Mouse (Mus musculus): ENCODE measurements around the gene Gas7. TPM values are rescaled to one million over a fixed set of nuclear protein-coding genes. Genes with fewer than 3 reads are reported as not detected.

Gas7 gene
- polyA plus RNA-seq, 1 experiment, result 3.0 TPM

GRCm38 (mm10) chr11:67544656-67545432 lies 89.6 kb downstream of the Gas7 start:
- H3K4me1 ChIP-seq, result peaks cover 24% of the 10 kb centered on the region

GRCm38 (mm10) chr11:67546582-67546981 lies 91.3 kb downstream of the Gas7 start:
- Histone ChIP-seq H3K27me3 (replicated peaks) (peaks cover 26% of the 10 kb centered on the region), H3K4me1 (peaks cover 31% of the 10 kb centered on the region), H3K4me3 (replicated peaks) (no peak overlapping the region), H3K9me3 (no peaks in the 10 kb centered on the region), H3K36me3 (replicated peaks; ENCODE audit: low read length) (no peaks in the 10 kb centered on the region)
- TF ChIP-seq FLI1 (IDR thresholded peaks at IDR 0.05; ENCODE audit: low read length) (no peak), GATA1 (IDR thresholded peaks at IDR 0.05; ENCODE audit: borderline replicate concordance, low read length) (no peak)

More at GRCm38 (mm10) chr11:67544656-67545432, 89.6 kb downstream of the Gas7 start:
- Histone ChIP-seq H3K9me3 (no peaks in the 10 kb centered on the region), H3K27me3 (replicated peaks) (peaks cover 28% of the 10 kb centered on the region), H3K4me3 (replicated peaks) (no peak overlapping the region), H3K36me3 (replicated peaks; ENCODE audit: low read length) (no peaks in the 10 kb centered on the region)
- TF ChIP-seq GATA1 (IDR thresholded peaks at IDR 0.05; ENCODE audit: borderline replicate concordance, low read length), result no peak
- no peak for TF ChIP-seq FLI1 (IDR thresholded peaks at IDR 0.05; ENCODE audit: low read length)

- no peak for TF ChIP-seq FLI1 (IDR thresholded peaks at IDR 0.05; ENCODE audit: low read length)
- TF ChIP-seq GATA1 (IDR thresholded peaks at IDR 0.05; ENCODE audit: borderline replicate concordance, low read length), result no peak
- peaks cover 32% of the 10 kb centered on the region for H3K4me1 ChIP-seq
- no peaks in the 10 kb centered on the region for H3K9me3 ChIP-seq
- H3K27me3 ChIP-seq (replicated peaks), result peaks cover 28% of the 10 kb centered on the region
- H3K4me3 ChIP-seq (replicated peaks), result no peak overlapping the region
- no peaks in the 10 kb centered on the region for H3K36me3 ChIP-seq (replicated peaks; ENCODE audit: low read length)
Measured at GRCm38 (mm10) chr11:67549306-67549705, 94.1 kb downstream of the Gas7 start.

GRCm38 (mm10) chr11:67549762-67550488 lies 94.7 kb downstream of the Gas7 start:
- TF ChIP-seq FLI1 (IDR thresholded peaks at IDR 0.05; ENCODE audit: low read length) (no peak), GATA1 (IDR thresholded peaks at IDR 0.05; ENCODE audit: borderline replicate concordance, low read length) (no peak)
- Histone ChIP-seq H3K4me3 (replicated peaks) (no peak overlapping the region), H3K36me3 (replicated peaks; ENCODE audit: low read length) (no peaks in the 10 kb centered on the region), H3K4me1 (peaks cover 33% of the 10 kb centered on the region), H3K27me3 (replicated peaks) (peaks cover 27% of the 10 kb centered on the region), H3K9me3 (no peaks in the 10 kb centered on the region)

GRCm38 (mm10) chr11:67552400-67552799 lies 97.2 kb downstream of the Gas7 start:
- Histone ChIP-seq H3K4me3 (replicated peaks) (no peak overlapping the region), H3K4me1 (peaks cover 26% of the 10 kb centered on the region), H3K36me3 (replicated peaks; ENCODE audit: low read length) (no peaks in the 10 kb centered on the region), H3K27me3 (replicated peaks) (peaks cover 25% of the 10 kb centered on the region), H3K9me3 (no peaks in the 10 kb centered on the region)
- TF ChIP-seq FLI1 (IDR thresholded peaks at IDR 0.05; ENCODE audit: low read length) (no peak), GATA1 (IDR thresholded peaks at IDR 0.05; ENCODE audit: borderline replicate concordance, low read length) (no peak)

GRCm38 (mm10) chr11:67554276-67554675 lies 99.0 kb downstream of the Gas7 start:
- no peaks in the 10 kb centered on the region for H3K9me3 ChIP-seq
- peaks cover 18% of the 10 kb centered on the region for H3K27me3 ChIP-seq (replicated peaks)
- peaks cover 43% of the 10 kb centered on the region for H3K4me1 ChIP-seq
- no peaks in the 10 kb centered on the region for H3K36me3 ChIP-seq (replicated peaks; ENCODE audit: low read length)
- no peak overlapping the region for H3K4me3 ChIP-seq (replicated peaks)
- TF ChIP-seq GATA1 (IDR thresholded peaks at IDR 0.05; ENCODE audit: borderline replicate concordance, low read length) (no peak), FLI1 (IDR thresholded peaks at IDR 0.05; ENCODE audit: low read length) (no peak)

- no peak for TF ChIP-seq GATA1 (IDR thresholded peaks at IDR 0.05; ENCODE audit: borderline replicate concordance, low read length)
- TF ChIP-seq FLI1 (IDR thresholded peaks at IDR 0.05; ENCODE audit: low read length), result no peak
- no peaks in the 10 kb centered on the region for H3K36me3 ChIP-seq (replicated peaks; ENCODE audit: low read length)
- no peaks in the 10 kb centered on the region for H3K9me3 ChIP-seq
- peaks cover 52% of the 10 kb centered on the region for H3K4me1 ChIP-seq
- peaks cover 8% of the 10 kb centered on the region for H3K27me3 ChIP-seq (replicated peaks)
- H3K4me3 ChIP-seq (replicated peaks), result no peak overlapping the region
Measured at GRCm38 (mm10) chr11:67556360-67556759, 101.1 kb downstream of the Gas7 start.

GRCm38 (mm10) chr11:67558772-67559448 lies 103.7 kb downstream of the Gas7 start:
- TF ChIP-seq FLI1 (IDR thresholded peaks at IDR 0.05; ENCODE audit: low read length), result no peak
- Histone ChIP-seq H3K4me1 (peaks cover 76% of the 10 kb centered on the region), H3K9me3 (no peaks in the 10 kb centered on the region), H3K27me3 (replicated peaks) (peaks cover 1% of the 10 kb centered on the region), H3K4me3 (replicated peaks) (peak overlapping the region; percentile 69), H3K36me3 (replicated peaks; ENCODE audit: low read length) (no peaks in the 10 kb centered on the region)

GRCm38 (mm10) chr11:67559522-67559921 lies 104.3 kb downstream of the Gas7 start:
- TF ChIP-seq FLI1 (IDR thresholded peaks at IDR 0.05; ENCODE audit: low read length) (no peak), GATA1 (IDR thresholded peaks at IDR 0.05; ENCODE audit: borderline replicate concordance, low read length) (no peak)
- H3K4me1 ChIP-seq, result peaks cover 79% of the 10 kb centered on the region
- no peaks in the 10 kb centered on the region for H3K27me3 ChIP-seq (replicated peaks)
- no peaks in the 10 kb centered on the region for H3K9me3 ChIP-seq
- no peaks in the 10 kb centered on the region for H3K36me3 ChIP-seq (replicated peaks; ENCODE audit: low read length)
- H3K4me3 ChIP-seq (replicated peaks), result no peak overlapping the region

Measured in megakaryocyte, embryonic 14.5 days (primary cell).